Mouse (Mus musculus) spleen, adult 10 weeks (tissue): ENCODE data around the gene Nkx1-1. TPM values are rescaled to one million over a fixed set of nuclear protein-coding genes. Genes with fewer than 3 reads are reported as not detected.

Experiments used
- polyA plus RNA-seq: library from polyadenylated mRNA; stranded (reverse); fragments of 350-450 nt; fragmentation: Illumina TruSeq; extraction: RNeasy Lipid Tissue Mini Kit (QIAGEN cat#74804); gene quantifications from one replicate; pipeline ENCODE4 v1.2.3, GENCODE M21; 2015; ENCODE audit warnings: low replicate concordance; ENCODE audit not compliant: insufficient read depth

Gene Nkx1-1
- polyA plus RNA-seq: not detected

GRCm38 (mm10) chr5:33433201-33434138, at the start of gene Nkx1-1:
Gene Nkx1-1, minus strand, starts transcription at chr5:33433976.

Other genes with a start within 250 kb of the Nkx1-1 start
- 4.8 TPM for gene Spon2, start 215.5 kb downstream of the Nkx1-1 start, polyA plus RNA-seq
- 88.5 TPM for gene Ctbp1, start 159.0 kb downstream of the Nkx1-1 start, polyA plus RNA-seq
- gene Maea, start 98.5 kb downstream of the Nkx1-1 start, polyA plus RNA-seq: 44.0 TPM
- gene Uvssa, start 55.4 kb downstream of the Nkx1-1 start, polyA plus RNA-seq: 23.1 TPM
- 26.7 TPM for gene Fam53a, start 195.7 kb upstream of the Nkx1-1 start, polyA plus RNA-seq
- 0.70 TPM for gene Gm9903, start 195.9 kb upstream of the Nkx1-1 start, polyA plus RNA-seq
- gene Slbp, start 218.6 kb upstream of the Nkx1-1 start, polyA plus RNA-seq: 110 TPM
- gene Tacc3, start 224.2 kb upstream of the Nkx1-1 start, polyA plus RNA-seq: 29.7 TPM
- 19.8 TPM for gene Tmem129, start 224.4 kb upstream of the Nkx1-1 start, polyA plus RNA-seq